Mouse (Mus musculus): ENCODE measurements around the gene Zfp976.

DNA sequence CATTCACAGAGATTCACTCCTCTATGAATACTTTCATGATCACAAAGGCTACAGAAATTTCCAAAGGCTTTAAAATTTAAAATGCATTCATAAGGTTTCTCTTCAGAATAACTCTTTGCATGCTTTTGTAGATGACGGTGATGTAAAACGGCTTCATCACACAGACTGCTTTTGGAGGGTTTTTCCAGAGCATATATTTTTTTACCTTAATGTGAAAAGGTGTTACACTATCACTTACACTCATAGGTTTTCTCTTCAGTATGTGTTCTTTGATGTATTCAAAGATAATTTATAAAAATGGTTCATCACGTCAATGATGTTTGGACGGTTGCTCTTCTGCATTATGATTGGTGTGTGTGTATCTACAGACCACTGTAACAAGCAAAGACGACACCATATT, 63.9 kb downstream of the Zfp976 start, which contains the start of gene Gm21028:
- TF ChIP-seq CTCF (conservative IDR thresholded peaks at IDR 0.05; ENCODE audit: low read length) = no peak
- no peak for TF ChIP-seq NANOG (IDR thresholded peaks at IDR 0.05; ENCODE audit: borderline replicate concordance, low read length)

Data from E14TG2a.4 (cell line).